Mouse (Mus musculus) lung, embryonic 16.5 days (tissue): ENCODE measurements around the gene Fancm. TPM values are rescaled to one million over a fixed set of nuclear protein-coding genes. Genes with fewer than 3 reads are reported as not detected.
"Not testable (repeated sequence)": the region's sequence is repeated elsewhere in the genome, so short reads cannot be mapped to it uniquely, and the experiment has no call there.

Source experiments
- ATAC-seq: fragments of 200-750 bp; cut with Nextera tagmentation; 2 replicates; pipeline ENCODE4 v1.8.0; 2017; ENCODE audit warnings: low read depth, mild to moderate bottlenecking, moderate library complexity
- H3K27ac ChIP-seq: fragments of 300-500 bp; sonication (generic); 2 replicates; pipeline ENCODE4 v1.5.1; 2014; ENCODE audit warnings: mild to moderate bottlenecking, control low read depth, low read length
- H3K27me3 ChIP-seq: fragments of 300-500 bp; sonication (generic); 2 replicates; pipeline ENCODE4 v1.6.1; 2014; ENCODE audit warnings: low read depth, low read length, mixed read lengths; ENCODE audit not compliant: control insufficient read depth, insufficient read depth
- H3K36me3 ChIP-seq: fragments of 300-500 bp; sonication (generic); 2 replicates; pipeline ENCODE4 v1.6.1; 2014; ENCODE audit warnings: low read length; ENCODE audit not compliant: control insufficient read depth, insufficient read depth
- H3K4me1 ChIP-seq: fragments of 300-500 bp; sonication (generic); replicated peaks from 2 replicates; pipeline ENCODE4 v1.6.1; 2014; ENCODE audit warnings: low read length, mixed read lengths; ENCODE audit not compliant: control insufficient read depth, insufficient read depth
- H3K4me2 ChIP-seq: fragments of 300-500 bp; sonication (generic); 2 replicates; pipeline ENCODE4 v1.6.1; 2014; ENCODE audit warnings: low read depth, low read length, control low read depth
- H3K4me3 ChIP-seq: fragments of 300-500 bp; sonication (generic); 2 replicates; pipeline ENCODE4 v1.5.1; 2014; ENCODE audit warnings: mild to moderate bottlenecking, low read length, control low read depth
- H3K9ac ChIP-seq: fragments of 300-500 bp; sonication (generic); 2 replicates; pipeline ENCODE4 v1.6.1; 2014; ENCODE audit warnings: low read length, control low read depth
- H3K9me3 ChIP-seq: fragments of 300-500 bp; sonication (generic); 2 replicates; pipeline ENCODE4 v1.6.1; 2016; ENCODE audit warnings: low read length; ENCODE audit not compliant: control insufficient read depth
- WGBS: fragments of 180-500 bp; shearing (Covaris S2); extraction: QIAGEN DNeasy Blood & Tissue Kit; methylation state at CpG from one replicate; pipeline ENCODE4 v1.1.7; 2014; 5-methylcytosine and 5-hydroxymethylcytosine counted together
- polyA plus RNA-seq: library from polyadenylated mRNA; unstranded; fragments of >200 nt; fragmentation: Nextera tagmentation; extraction: Ambion mirVana; gene quantifications from 2 replicates; pipeline ENCODE4 v1.2.1, GENCODE M21; 2015

The Fancm gene
- polyA plus RNA-seq, 1 experiment from 2014 or later, result 7.9 TPM

DNA sequence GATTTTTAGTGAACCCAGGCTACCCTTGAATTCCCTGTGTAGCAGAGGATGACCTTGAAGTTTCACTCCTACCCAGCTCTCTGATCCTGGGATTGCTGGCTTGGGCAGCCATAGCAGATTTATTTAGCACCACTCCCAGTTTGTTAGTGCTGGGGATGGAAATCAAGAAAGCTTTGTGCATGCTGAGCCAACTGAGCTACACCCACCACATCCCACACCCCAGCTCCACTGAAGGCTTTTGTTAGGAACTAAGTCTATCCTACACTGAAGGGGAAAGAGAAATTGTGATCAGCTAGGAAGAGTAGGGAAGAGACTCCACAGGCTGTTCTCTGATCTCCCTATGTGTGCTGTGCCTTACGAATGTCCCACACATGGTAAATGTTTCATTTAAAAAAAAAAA lies 37.4 kb downstream of the Fancm start:
- Histone ChIP-seq H3K36me3 (peaks cover 11% of the 10 kb centered on the region; the same call in 1 of the 2 replicates), H3K4me2 (no peak overlapping the region), H3K27ac (no peak overlapping the region), H3K9me3 (no peaks in the 10 kb centered on the region), H3K27me3 (no peaks in the 10 kb centered on the region), H3K4me1 (no peaks in the 10 kb centered on the region), H3K9ac (no peak overlapping the region), H3K4me3 (no peak overlapping the region)
- no peak for ATAC-seq
- 89% methylated on average over 1 of the region's 1 CpGs for WGBS

DNA sequence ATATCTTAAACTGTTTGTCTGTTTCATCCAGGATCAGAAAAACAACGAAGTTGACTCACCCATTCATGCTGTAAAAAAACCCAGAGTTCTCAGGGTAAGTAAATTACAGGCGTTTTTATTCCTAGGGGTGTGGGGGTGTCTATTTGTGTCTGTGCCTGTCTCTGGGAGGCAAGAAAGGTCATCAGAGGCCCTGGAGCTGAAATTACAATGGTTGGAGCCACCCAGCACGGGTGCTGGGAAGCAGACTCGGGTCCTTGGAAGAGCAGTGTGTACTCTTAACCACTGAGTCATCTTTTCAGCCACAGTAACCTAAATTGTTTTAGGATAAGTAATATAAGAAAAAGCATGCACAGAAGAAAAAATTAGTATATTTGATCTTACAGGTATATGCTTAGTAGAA lies 38.5 kb downstream of the Fancm start:
- no peaks in the 10 kb centered on the region for H3K4me1 ChIP-seq
- H3K9ac ChIP-seq, result no peak overlapping the region
- H3K4me2 ChIP-seq, result no peak overlapping the region
- H3K27ac ChIP-seq, result no peak overlapping the region
- peaks cover 13% of the 10 kb centered on the region for H3K36me3 ChIP-seq
- no peaks in the 10 kb centered on the region for H3K27me3 ChIP-seq
- no peak overlapping the region for H3K4me3 ChIP-seq
- no peak for ATAC-seq
- WGBS, result 81% methylated on average over 4 of the region's 4 CpGs
- H3K9me3 ChIP-seq, result no peaks in the 10 kb centered on the region

DNA sequence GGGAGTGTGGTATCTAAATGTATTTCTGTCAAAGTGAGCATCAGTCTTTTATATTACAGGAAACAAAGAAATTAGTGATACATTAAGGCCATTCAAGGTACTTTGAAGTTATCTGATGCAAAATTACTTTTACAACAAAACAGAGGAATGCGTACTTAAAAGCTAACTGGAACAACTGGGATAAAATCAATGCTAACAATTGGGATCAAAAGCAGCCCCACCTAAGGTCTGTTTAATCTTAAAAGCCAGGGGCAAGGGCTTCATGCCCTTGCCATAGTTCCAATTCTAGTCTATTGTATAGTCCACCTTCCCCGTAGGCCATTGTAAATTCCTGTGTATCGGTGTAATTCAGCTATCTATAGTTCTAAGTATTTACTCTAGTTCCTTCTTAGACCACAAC lies 39.6 kb downstream of the Fancm start:
- peaks cover 13% of the 10 kb centered on the region for H3K36me3 ChIP-seq
- H3K4me1 ChIP-seq, H3K9me3 ChIP-seq, H3K4me2 ChIP-seq, H3K4me3 ChIP-seq, ATAC-seq, H3K9ac ChIP-seq, H3K27me3 ChIP-seq, H3K27ac ChIP-seq: not testable (repeated sequence)
- WGBS, result 78% methylated on average over 3 of the region's 3 CpGs

DNA sequence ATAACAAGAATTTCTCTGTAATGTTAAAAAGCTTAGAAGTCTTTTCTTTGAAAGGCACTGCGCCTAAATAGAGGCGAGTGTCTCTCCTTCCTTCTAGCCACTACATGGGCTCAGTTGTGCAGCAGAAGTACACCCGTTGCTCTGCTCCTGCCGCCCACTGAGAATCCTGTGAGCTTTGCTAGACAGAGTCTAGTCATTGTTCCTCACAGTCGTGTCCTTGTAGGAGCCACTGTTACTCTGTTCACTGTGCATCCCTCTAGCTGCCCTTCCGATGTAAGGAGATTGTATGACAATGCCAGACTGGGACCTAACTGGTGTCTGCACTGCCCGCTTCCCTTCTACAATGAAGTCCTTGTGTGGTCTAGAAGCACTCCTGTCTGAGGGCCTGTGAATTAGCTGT lies 43.6 kb downstream of the Fancm start:
- Histone ChIP-seq H3K36me3 (peaks cover 20% of the 10 kb centered on the region), H3K27ac (no peak overlapping the region), H3K9ac (no peak overlapping the region), H3K9me3 (no peaks in the 10 kb centered on the region), H3K4me3 (no peak overlapping the region), H3K4me2 (no peak overlapping the region), H3K4me1 (no peaks in the 10 kb centered on the region), H3K27me3 (no peaks in the 10 kb centered on the region)
- WGBS, result 89% methylated on average over 7 of the region's 7 CpGs
- ATAC-seq, result no peak

DNA sequence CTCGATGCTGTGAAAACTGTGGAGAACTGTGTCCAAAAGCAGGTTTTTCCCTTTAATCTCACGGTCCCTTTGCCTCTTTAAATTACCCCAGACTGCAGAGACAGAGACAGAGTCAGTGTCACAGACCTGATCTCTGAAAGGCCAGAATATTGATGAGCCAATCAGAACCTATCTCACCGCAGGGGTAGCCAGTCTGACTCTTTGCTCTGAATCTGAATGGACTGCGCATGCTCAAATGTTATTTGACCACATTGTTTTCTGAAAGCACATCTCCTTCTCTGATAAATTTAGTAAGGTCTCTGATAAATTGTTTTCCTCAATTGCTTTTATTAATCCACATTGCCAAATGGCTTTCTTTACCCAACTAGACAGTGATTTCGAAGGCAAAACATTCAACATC lies 44.0 kb downstream of the Fancm start:
- Histone ChIP-seq H3K27me3 (no peaks in the 10 kb centered on the region), H3K4me2 (no peak overlapping the region), H3K4me1 (no peaks in the 10 kb centered on the region), H3K9me3 (no peaks in the 10 kb centered on the region), H3K27ac (no peak overlapping the region), H3K9ac (no peak overlapping the region), H3K36me3 (peaks cover 20% of the 10 kb centered on the region), H3K4me3 (no peak overlapping the region)
- no peak for ATAC-seq
- 94% methylated on average over 5 of the region's 5 CpGs for WGBS

DNA sequence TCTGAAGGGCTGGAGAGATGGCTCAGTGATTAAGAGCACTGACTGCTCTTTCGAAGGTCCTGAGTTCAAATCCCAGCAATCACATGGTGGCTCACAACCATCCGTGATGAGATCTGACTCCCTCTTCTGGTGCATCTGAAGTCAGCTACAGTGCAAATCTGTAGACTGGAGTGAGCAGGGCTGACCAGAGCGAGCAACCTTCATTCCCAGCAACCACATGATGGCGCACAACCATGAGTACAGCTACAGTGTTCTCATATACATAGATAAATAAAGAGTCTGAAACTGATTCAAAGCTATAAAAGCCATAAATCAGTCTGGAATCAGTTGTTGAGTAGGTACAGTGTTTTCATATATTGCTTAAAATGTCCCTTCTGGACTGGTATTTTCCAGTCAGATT lies 60.7 kb downstream of the Fancm start:
- not testable (repeated sequence) for H3K9ac ChIP-seq, H3K4me1 ChIP-seq, H3K4me3 ChIP-seq, H3K36me3 ChIP-seq, H3K27ac ChIP-seq, ATAC-seq, H3K4me2 ChIP-seq, H3K9me3 ChIP-seq, H3K27me3 ChIP-seq
- 93% methylated on average over 4 of the region's 4 CpGs for WGBS

DNA sequence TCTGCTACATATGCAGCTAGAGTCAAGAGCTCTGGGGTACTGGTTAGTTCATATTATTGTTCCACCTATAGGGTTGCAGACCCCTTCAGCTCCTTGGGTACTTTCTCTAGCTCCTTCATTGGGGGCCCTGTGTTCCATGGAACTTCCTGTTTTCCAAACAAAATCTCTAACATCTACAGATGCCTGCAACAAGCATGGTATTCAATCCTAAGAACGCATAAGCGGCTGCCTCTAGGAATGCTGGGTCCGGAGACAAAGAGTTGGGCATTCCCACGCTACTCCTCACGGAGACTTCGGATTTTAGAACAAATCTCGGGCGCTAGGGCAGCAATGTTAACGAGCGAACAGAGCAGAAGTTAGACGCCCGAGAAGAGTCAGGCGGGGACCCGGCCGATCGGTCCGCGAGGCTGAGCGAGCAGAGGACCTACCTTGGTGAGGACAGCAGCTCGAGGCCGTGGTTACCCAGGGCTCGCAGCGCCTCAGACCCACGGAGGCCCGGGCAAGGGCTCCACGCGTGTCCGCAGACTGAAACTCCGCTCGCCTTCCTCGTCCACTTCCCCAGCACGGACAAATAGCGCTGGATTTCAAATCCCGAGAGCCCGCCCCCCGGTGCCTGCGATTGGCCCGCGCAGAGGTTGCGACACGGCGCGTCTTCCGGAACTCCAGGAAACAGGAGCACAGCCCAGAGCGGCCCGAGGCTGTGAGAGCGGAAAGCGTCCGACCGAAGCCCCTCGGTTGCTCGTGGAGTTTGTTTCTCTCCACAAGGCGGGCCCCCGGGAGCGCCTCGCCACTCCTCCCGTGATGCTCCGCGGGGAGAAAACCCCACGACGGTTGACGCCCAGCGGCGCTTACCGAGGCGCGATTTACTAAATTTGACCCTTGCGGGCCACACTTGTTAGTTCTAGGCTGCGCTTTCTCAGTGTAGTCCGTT lies 96.9 kb downstream of the Fancm start, which contains the start of gene Mis18bp1:
TSS of gene Mis18bp1 (minus strand) at position 584 of the 931 bp plus-strand sequence.
- Histone ChIP-seq H3K9me3 (no peaks in the 10 kb centered on the region), H3K27me3 (no peaks in the 10 kb centered on the region), H3K36me3 (0 out of 2 replicates have a peak, but pooled peaks cover 2% of the 10 kb centered on the region), H3K4me2 (peak within 1 kb of the TSS; percentile 50), H3K27ac (peak within 1 kb of the TSS; percentile 98), H3K4me3 (peak within 1 kb of the TSS; percentile 88), H3K4me1 (peaks cover 9% of the 10 kb centered on the region), H3K9ac (peak within 1 kb of the TSS; percentile 81)
- ATAC-seq, result peak; percentile 99
- under 1% methylated on average over 70 of the region's 70 CpGs for WGBS

DNA sequence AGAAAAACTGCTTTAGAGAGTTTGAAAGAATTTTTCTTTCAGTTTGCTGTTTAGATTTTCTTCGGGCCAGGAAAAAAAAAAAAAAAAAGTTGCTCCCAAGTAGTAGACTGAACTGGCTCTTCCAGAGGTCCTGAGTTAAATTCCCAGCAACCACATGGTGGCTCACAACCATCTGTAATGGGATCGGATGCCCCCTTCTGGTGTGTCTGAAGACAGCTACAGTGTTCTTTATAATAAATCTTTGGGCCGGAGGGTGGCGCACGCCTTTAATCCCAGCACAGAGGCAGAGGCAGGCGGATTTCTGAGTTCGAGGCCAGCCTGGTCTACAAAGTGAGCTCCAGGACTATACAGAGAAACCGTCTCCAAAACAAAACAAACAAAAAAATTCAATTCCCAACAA lies 97.6 kb downstream of the Fancm start:
- WGBS, result 26% methylated on average over 8 of the region's 8 CpGs
- H3K27ac ChIP-seq, result peak overlapping the region; percentile 98

DNA sequence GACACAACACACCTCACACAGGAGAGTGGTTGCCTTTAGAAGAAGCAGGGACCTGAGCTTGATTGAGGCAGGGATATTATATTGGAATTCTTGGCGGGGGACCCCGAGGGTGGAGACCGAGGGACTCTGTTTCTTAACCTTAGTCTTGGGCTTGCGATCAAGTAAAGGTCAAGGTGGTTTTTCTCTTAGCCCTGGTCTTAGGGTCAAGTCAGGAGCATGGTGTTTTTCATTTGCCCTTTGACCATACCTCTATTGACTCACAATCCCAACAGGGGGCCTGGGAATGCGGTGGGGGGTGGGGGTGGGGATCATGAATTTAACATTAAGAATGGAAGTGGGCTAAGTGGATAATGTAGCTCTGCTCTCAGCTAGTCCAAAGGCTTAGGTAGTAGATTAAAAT lies 98.3 kb downstream of the Fancm start:
- Histone ChIP-seq H3K4me1 (peaks cover 9% of the 10 kb centered on the region), H3K9me3 (no peaks in the 10 kb centered on the region), H3K9ac (no peak overlapping the region), H3K4me2 (no peak overlapping the region), H3K36me3 (no peaks in the 10 kb centered on the region), H3K27ac (no peak overlapping the region), H3K4me3 (no peak overlapping the region), H3K27me3 (no peaks in the 10 kb centered on the region)
- 85% methylated on average over 5 of the region's 5 CpGs for WGBS
- ATAC-seq, result no peak

More for the DNA sequence above, 97.6 kb downstream of the Fancm start:
- not testable (repeated sequence) for H3K4me1 ChIP-seq, H3K36me3 ChIP-seq, H3K27me3 ChIP-seq, H3K9me3 ChIP-seq
- Histone ChIP-seq H3K4me2 (peak overlapping the region; percentile 49), H3K9ac (peak overlapping the region; percentile 81), H3K4me3 (peak overlapping the region; percentile 88)
- peak; percentile 56 for ATAC-seq
